Mouse (Mus musculus) neutrophil, adult 5-6 weeks (primary cell): ENCODE measurements around the gene Cgnl1. TPM values are rescaled to one million over a fixed set of nuclear protein-coding genes. Genes with fewer than 3 reads are reported as not detected.
"Not testable (repeated sequence)": the region's sequence is repeated elsewhere in the genome, so short reads cannot be mapped to it uniquely, and the experiment has no call there.

Experiments used
- ATAC-seq: fragments of 151-379, 151-347 bp; 2 replicates; pipeline ENCODE4 v1.8.0; 2017; ENCODE audit warnings: mild to moderate bottlenecking, moderate TSS enrichment; ENCODE audit not compliant: insufficient number of reproducible peaks, poor library complexity, low FRiP score, severe bottlenecking; ENCODE audit errors: extremely low read depth
- total RNA-seq: library from RNA; stranded (forward); fragments of 200-1000 nt; gene quantifications from 2 replicates; pipeline ENCODE4 v1.2.3, GENCODE M21; 2017

Gene Cgnl1
- total RNA-seq, 1 experiment from 2014 or later, result 2.9 TPM

DNA sequence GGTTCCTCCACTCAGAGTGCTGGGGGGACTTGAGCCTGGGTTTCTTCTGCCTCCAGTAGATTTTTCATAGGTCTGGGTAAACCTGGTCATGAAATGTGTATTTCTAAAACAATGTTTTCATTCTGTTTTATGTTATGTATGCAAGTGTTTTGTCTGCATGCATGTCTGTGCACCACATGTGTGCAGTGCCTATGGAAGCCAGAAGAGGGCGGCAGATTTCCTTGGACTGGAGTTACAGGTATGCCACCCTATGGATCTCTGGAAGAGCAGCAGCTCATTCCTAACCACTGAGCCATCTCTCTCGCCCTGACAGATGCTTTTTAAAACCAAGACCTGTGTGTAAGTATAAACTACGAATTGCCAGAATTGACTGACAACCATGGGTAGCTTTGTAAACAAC is 129.1 kb downstream of the Cgnl1 start:
- ATAC-seq, result no peak

DNA sequence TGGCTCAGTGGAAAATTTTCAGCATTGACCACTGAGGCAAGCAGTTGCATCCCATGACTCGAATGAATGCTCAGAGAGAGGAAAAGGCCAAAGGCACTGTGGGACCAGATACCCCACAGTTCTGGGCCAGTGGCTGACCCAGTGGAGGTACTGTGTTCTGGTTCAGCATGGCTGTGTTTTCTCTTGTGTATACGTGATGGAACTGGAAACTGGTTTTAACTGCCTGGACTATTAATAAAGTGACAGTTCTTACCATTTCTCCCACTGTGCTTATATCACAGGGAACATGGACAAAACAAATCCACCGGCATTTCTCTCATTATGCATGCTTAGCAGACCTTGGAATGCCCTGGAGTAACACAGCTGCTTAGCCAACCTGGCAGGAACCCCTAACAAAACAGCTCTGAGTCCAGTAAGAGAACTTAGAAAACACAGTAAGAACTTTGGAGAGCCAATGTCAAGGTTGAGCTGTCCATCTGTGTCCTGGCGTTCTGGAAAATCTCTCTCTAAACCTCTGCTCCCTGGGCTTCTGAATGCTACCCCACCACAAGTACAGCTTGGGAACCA is 131.0 kb downstream of the Cgnl1 start:
- no peak for ATAC-seq

DNA sequence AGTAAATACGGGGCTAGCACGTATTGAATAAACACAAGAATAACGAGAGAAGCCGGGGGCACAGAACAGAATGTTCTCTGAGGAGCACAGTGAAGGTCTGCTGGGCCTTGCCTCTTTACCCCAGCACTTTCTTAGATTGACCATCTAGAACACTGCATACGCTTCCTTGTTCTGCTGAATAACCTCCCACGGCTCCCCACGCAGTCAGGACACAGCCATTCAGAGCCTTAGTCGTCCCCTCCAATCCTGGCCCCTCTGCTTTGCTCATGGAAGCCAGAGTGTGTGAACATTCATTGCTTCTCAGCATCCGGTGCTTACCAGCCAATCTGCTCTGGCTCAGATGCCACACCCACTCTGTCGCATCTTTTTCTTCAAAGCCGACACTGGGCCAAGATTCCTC is 133.2 kb downstream of the Cgnl1 start:
- ATAC-seq, result no peak

DNA sequence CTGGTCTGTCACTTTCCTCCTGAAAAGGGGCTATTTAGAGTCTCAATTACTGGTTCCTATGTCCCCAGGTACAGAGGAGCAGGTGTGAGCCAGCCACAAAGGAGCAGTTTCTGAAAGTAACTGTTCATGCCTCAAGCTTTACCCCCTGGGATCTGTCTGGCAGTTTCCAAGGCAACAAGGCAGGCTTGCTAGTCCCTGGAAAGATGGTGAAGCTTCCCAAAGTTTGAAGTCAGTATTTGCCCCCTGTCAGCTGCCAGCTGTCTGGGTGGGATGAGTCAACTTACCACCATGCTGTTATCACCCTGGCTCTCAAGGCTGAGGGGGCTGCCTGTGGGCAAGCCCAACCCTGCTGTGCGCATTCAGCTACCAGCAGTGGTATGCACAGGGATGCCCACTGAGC is 134.5 kb downstream of the Cgnl1 start:
- no peak for ATAC-seq

DNA sequence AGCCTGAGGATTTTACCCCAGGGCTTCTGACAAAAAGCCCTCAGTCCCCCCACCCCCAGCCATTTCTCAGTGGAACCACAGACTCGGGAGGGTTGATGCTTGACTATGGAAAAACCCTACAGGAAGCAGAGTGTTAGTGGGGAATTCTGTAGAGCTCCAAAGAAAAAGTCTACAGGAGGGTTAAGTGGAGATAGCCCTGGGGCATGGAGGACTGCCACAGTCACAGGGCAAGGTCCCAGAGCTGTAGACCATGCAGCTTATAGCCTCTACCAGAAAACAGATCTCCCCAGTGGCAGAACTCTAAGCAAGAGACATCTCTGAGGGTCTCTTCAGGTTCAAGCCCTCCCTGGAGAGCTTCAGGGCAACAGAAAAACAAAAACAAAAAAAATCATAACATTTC is 135.8 kb downstream of the Cgnl1 start:
- no peak for ATAC-seq

DNA sequence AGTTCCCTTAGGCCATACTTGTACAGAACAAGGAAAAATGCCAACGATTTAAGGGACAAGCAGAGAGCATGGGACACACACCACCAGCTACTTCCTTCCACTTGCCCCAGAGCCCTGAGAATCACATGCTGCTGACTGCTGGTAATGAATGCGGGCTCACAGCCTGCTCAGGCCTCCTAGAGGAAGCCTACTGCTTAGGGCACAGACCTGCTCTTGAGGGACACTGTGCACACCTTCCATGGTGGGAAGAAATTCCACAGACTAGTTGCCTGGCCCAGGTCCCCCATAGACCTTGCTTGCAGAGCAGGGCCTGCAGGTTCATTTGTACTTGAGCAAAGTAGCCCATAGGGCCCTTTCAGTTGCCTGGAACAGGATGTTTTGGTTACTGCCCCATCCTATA is 136.5 kb downstream of the Cgnl1 start:
- no peak for ATAC-seq

DNA sequence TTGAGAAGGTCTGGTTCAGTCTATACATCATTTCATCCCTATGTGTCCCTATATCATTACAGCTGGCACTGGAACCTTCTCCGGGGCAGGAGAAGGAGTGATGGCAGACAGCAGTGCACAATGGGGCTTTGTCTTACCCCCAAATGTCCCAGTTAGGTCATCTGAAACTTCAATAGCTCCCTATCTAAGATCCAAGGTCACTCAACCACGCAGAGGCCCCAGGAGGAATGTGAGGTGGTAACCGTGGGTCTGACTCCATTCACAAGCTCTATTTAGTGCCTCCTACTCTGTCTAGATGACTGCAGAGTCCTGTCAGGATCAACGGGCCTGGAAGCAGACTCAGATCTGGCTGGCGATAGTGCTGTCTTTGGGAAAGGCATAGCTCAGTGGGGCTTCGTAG is 142.5 kb downstream of the Cgnl1 start:
- no peak for ATAC-seq

DNA sequence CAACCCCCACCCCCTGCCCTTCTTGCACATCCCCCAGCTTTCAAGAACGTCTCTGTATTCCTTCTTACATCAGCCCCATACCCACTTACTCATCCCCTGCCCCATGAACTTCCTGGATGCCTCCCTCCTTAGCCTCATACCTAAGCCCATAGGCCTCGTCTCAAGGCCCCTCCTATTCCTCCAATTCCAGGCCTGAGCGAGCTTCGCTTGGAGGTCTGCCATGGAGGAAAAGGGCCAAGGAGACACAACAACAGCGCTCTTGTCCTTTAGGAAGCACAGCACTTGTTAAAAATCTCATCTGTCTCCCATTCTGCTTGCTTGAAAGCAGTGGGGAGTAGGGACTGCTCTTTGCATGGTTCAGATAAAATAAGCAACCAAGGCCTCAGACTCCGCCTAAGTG is 143.1 kb downstream of the Cgnl1 start:
- no peak for ATAC-seq

DNA sequence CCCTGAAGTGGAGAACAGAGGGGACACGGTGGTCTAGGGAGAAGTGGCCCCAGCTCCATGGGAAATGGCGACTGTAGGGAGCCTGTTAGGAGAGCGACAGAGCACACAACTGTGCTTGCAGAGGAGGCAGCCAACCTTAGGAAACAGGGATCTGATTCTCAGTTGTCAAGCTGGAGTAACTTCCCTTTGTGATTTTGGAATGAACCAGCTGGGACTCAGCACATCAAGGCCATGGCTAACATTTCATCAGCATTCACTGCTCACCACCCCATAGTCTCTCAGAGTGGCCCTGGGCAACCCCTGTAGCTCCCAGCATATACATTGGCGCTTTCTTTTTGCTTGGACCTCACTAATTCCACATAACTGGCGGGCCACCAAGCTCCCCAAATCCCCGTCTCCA is 145.4 kb downstream of the Cgnl1 start:
- no peak for ATAC-seq

DNA sequence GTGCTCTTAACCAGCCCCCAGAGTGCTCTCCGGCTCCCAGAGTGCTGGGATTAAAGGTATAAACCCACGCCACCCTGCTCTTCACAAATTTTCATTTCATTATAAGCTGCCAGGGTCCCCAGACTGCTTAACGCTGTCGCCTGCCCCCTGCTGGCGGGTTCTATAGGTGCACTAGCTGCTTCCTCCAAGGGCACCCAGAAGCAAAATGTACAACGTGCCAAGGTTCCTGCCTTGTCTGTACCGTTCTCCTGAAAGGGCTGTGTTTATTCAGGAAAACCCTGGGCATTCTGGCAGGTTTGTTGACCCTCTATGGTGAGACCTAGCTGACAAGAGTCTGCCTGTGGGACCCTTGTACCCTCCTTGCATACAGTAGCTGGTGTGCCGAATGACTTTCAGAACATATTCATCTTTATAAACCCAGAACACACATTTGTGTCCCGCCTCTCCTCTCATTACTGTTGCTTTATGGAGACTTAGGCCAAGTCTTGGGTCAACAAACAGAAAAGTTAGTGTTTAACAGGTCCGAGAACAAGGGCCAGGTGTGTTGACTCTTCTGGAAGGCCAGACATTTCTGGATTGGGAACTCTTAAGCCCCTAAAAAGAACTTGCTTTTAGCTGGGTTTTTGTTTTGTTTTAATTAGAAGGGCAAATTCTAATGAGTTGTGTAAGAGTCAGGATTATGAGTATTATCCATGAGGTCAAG is 146.5 kb downstream of the Cgnl1 start:
- ATAC-seq, result no peak

DNA sequence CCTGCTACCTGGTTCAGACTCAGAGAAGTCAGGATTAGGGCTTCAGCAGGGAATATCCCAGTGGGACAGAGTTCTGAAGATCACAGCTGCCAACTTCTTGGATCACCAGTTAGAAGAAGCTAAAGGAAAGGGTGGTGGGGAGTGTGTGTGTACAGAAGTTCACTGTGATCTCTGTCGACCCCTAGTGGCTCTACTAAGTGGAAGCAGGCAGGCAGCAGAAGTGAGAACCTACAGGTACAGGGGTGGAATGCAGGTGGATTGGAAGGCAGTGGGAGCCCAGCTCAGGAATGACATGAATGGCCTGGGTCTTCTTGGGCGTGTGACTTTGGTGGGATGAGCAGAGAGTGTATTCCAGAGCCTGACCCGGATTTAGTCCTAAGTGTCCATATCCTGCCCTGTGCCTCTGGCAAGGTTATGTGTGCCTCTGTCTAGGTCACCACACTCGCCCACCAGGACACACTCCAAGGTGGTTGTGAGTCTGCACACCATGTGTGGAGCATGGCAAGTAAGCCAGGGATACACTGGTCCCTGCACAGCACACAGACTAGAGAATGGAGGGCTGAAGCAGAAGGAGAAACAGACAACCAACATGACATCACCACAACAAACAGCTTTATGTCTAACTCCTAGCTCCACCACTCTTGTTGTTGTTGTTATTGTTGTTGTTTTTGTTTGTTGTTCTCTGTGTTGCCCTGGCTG is 147.4 kb downstream of the Cgnl1 start:
- ATAC-seq, result 0 out of 2 replicates have a peak, but pooled peaks have one; percentile 35

DNA sequence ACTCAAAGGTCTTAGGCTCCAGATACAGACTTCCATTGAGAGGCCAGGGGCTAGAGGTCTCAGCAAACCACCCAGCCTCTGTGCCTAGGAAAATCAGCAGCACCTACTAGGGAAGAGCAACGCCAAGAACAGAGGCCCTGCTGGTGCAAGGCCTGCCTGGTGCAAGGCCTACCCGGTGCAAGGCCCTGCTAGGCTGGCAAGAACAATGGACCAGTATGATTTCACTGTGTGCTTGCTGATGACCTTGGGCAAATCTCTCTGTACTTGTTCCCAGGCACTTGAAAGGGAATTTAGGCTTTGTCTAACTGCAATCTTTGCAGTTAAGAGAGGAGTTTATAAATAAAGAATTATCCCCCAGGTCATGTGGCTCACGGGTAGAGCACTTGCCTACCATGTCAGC is 148.8 kb downstream of the Cgnl1 start:
- no peak for ATAC-seq

DNA sequence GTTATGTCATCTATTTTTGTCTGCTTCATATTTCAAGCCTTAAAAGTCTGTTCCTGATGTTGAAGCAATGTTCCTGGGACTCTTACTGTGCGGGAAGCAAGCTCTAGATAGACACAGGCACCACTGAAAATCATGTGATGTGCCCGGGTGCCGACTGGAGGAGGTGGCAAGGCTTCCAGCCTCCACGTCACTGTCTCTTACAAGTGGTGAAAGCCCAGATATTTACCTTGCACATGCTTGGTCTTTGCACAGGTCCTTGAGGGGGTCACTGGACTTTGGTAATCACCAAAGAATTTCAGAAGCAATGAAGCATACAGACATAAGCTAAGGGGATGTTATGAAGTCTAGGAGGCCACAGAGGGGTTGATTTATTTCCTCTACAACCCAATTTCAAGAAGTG is 149.4 kb downstream of the Cgnl1 start:
- no peak for ATAC-seq

DNA sequence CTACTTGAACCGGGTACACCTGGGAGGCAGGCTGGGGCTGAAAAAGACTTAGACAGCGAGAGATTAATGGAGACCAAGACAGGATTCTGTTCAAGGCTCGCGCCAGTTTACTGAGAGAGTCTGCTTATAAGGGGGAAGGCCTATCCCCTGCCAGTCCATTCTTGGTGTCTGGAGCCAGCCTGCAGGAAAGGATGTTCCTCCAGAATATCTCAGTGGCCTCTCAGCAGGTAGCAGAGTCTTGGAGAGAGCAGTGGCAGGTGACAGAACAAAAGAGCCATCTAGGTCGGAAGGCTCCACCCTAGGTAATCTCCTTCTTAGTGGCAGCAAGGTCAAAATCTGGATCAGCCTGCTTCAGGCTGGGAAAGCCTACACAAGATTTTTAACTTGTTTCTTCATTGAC is 151.3 kb downstream of the Cgnl1 start:
- ATAC-seq, result not testable (repeated sequence)

DNA sequence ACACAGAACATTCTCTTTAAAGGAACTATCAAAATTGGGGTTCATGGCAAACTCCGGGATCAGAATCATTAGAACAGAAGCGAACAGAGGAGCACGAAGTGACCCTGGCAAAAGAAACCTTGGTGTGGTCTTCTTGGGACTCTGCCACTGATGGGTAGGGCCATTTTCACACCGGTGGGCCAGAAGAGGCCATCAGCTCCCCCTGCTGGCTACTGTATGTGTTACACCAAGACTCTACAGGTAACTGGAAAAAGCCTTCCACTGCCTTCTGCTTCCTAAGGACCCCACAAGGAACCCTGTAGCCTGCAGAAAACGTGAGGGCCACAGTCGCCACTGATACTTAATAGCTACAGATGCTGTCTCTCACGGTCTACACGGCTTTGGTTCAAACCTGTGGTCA is 154.0 kb downstream of the Cgnl1 start:
- peak; percentile 33; the same call in 1 of the 2 replicates for ATAC-seq

DNA sequence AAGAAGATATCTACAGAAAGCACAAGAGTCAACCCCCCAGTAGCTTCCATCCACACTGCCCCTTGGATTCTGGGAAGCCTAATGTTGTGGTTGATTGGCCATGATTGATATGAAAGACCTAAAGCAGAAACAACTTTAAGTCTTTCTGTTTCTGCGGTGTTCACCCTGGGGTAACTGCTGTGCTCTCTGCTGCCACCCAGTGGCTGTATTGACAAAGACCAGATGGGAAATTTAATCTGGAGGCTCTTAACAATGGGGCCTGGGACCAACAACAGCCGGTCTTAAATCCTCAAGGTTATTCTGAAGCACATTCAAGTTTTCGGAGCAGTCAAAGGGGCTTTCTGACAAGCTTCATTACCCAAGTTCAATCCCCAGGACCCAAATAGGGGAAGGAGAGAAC is 155.2 kb downstream of the Cgnl1 start:
- peak; percentile 58 for ATAC-seq

DNA sequence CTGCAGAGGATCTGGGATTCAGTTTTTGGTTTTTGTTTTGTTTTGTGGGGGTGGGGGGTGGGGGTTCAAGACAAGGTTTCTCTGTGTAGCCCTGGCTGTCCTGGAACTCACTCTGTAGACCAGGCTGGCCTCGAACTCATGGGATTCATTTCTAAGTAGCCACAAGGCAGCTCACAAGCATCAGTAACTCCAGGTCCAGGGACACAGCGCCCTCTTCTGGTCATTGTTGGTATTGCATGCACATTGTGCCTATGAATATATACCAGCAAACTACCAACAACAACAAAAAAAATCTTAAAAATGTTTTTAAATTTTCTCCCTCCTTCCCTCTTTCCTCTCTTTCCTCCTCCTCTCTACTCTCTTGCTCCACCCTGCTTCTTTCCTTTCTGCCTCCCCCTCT is 156.8 kb downstream of the Cgnl1 start:
- ATAC-seq, result no peak

DNA sequence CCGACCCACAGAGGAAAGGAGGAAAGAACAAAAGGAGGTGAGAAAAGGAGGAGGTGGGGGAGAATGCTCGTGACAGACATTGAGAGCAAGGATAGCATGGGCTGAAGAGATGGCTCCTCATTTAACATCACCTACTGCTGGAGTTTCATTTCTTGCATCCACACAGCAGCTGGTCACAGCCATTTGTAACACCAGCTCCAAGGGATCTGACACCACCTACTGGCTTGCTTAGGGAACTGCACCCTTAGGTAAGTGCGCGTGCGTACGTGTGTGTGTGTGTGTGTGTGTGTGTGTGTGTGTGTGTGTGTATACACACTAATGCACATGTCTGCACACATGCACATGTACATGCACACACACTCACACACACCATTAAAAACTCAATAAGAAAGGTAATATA is 158.4 kb downstream of the Cgnl1 start:
- ATAC-seq, result no peak

DNA sequence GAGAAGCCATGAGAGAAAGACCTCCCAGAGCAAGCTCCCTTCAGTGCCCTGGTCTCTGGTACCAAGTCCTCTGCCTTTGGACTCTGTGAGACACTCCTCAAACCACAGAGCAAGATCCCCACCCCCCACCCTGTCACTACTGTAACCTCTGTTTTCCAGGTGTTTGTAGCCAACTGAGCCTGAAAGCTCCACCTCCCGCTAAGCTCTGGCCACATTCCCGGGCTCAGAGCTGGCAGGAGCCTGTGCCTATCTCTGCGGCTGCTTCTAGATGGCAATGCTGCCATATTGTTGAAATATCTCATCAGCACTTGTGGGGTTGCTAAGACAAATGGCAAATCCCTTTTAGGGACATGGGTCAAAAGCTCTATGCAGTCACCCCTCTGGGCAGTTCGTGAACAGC is 159.5 kb downstream of the Cgnl1 start:
- no peak for ATAC-seq

DNA sequence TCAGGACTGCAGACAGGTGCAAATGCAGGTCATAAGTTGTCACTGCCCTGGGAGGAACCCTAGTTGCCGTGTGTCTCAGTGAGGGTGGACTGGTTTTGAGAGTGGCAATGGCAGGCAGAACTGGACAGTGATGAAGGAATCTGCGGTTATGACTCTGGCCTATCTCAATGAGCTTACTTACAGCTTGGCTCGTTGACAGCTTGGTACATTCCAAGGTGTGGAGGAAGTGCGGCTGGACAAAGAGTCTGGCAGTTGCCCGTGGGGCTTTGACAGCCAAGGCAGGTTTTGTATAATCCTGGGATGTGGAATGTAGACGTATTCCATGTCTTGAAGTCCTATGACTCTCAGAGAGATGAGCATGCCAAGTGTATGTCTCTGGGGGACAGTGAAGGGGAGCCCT is 162.4 kb downstream of the Cgnl1 start:
- no peak for ATAC-seq
